Comparison of ENCODE assay signal across 8 mouse cellular contexts in the genomic region with DNA sequence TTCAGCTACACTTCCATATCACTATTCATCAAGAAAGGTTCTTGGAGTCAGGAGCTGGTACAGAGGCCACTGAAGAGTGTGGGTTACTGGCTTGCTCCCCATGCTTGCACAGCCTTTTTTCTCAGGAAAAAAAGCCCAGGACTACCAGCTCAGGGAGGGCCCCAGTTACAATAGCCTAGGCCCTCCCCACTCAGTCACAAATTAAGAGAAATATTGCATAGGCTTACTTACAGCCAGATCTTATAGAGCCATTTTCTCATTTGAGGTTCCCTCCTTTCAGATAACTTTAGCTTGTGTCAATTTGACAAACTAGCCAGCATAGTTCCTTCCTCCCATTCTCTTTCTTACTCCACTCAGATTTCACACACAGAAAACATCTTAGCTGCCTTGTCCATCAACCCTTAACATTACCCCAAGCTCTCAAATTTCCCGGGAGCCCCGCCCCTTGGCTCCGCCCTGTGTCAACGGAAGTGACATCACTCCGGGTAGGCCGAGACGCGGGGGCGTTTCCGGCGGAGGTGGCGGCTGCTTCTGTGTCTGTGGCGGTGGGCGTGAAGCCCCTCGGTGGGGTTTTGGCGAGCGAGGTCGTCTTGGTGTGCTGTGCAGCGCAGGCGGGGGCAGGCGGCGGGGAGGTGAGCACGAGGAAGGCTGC. TPM values are rescaled to one million over a fixed set of nuclear protein-coding genes. Genes with fewer than 3 reads are reported as not detected.
DNase-seq lines count a peak whose midpoint lies in the region; ATAC-seq and TF ChIP-seq lines count a peak whose summit lies in the region.

A gene (plus strand): TSS at position 473 of the 652 bp plus-strand sequence.

- H3K36me3 ChIP-seq in E14TG2a.4 (ENCODE audit: insufficient read depth, low read length), result peaks cover 20% of the 10 kb centered on the region
- H3K36me3 ChIP-seq in forebrain, embryonic 12.5 days (replicated peaks), result peaks cover 13% of the 10 kb centered on the region
- H3K36me3 ChIP-seq in heart, embryonic 16.5 days (ENCODE audit: control insufficient read depth, insufficient read depth), result peaks cover under 1% of the 10 kb centered on the region
- H3K36me3 ChIP-seq in liver, embryonic 13.5 days, result peaks cover 11% of the 10 kb centered on the region
- H3K36me3 ChIP-seq in stomach, embryonic 14.5 days (ENCODE audit: control insufficient read depth, insufficient read depth, low read length), result peaks cover 1% of the 10 kb centered on the region; the same call in 1 of the 2 replicates

- peak within 1 kb of the TSS; percentile 85 for H3K4me2 ChIP-seq in forebrain, embryonic 12.5 days
- H3K4me2 ChIP-seq in heart, embryonic 16.5 days (ENCODE audit: low read depth, low read length), result peak within 1 kb of the TSS; percentile 92
- peak within 1 kb of the TSS; percentile 86 for H3K4me2 ChIP-seq in liver, embryonic 13.5 days
- H3K4me2 ChIP-seq in stomach, embryonic 14.5 days (replicated peaks; ENCODE audit: low read depth, low read length), result peak within 1 kb of the TSS; percentile 80

- H3K9ac ChIP-seq in forebrain, embryonic 12.5 days, result peak within 1 kb of the TSS; percentile 94
- H3K9ac ChIP-seq in heart, embryonic 16.5 days (ENCODE audit: low read length), result peak within 1 kb of the TSS; percentile 93
- H3K9ac ChIP-seq in liver, embryonic 13.5 days, result peak within 1 kb of the TSS; percentile 89
- peak within 1 kb of the TSS; percentile 70 for H3K9ac ChIP-seq in stomach, embryonic 14.5 days (replicated peaks; ENCODE audit: low read depth, low read length)

- H3K27me3 ChIP-seq in E14TG2a.4 (ENCODE audit: insufficient read depth, low read length), result peaks cover 7% of the 10 kb centered on the region; the same call in 1 of the 2 replicates
- no peaks in the 10 kb centered on the region for H3K27me3 ChIP-seq in forebrain, embryonic 12.5 days
- no peaks in the 10 kb centered on the region for H3K27me3 ChIP-seq in heart, embryonic 16.5 days (ENCODE audit: control insufficient read depth, insufficient read depth, low read length)
- no peaks in the 10 kb centered on the region for H3K27me3 ChIP-seq in liver, embryonic 13.5 days
- H3K27me3 ChIP-seq in stomach, embryonic 14.5 days (ENCODE audit: control insufficient read depth, insufficient read depth, low read length), result no peaks in the 10 kb centered on the region

- H3K4me1 ChIP-seq in E14TG2a.4 (replicated peaks; ENCODE audit: low read depth, low read length), result peaks cover 24% of the 10 kb centered on the region
- peaks cover 12% of the 10 kb centered on the region for H3K4me1 ChIP-seq in forebrain, embryonic 12.5 days
- peaks cover 10% of the 10 kb centered on the region for H3K4me1 ChIP-seq in heart, embryonic 16.5 days (ENCODE audit: control insufficient read depth, insufficient read depth, low read length)
- peaks cover 22% of the 10 kb centered on the region for H3K4me1 ChIP-seq in liver, embryonic 13.5 days (replicated peaks)
- H3K4me1 ChIP-seq in stomach, embryonic 14.5 days (ENCODE audit: control insufficient read depth, insufficient read depth, low read length), result peaks cover 7% of the 10 kb centered on the region; the same call in 1 of the 2 replicates

- ATAC-seq in forebrain, embryonic 12.5 days (ENCODE audit: low FRiP score), result peak; percentile 95
- ATAC-seq in heart, embryonic 16.5 days (replicated peaks; ENCODE audit: extremely low read depth, insufficient read depth, low FRiP score), result peak; percentile 93
- peak; percentile 81 for ATAC-seq in liver, embryonic 13.5 days (ENCODE audit: low read depth)
- ATAC-seq in stomach, embryonic 14.5 days (ENCODE audit: insufficient number of reproducible peaks, insufficient read depth, low FRiP score, low read depth), result peak; percentile 93

- H3K27ac ChIP-seq in forebrain, embryonic 12.5 days, result peak within 1 kb of the TSS; percentile 79
- H3K27ac ChIP-seq in heart, embryonic 16.5 days (ENCODE audit: low read length), result peak within 1 kb of the TSS; percentile 84
- H3K27ac ChIP-seq in liver, embryonic 13.5 days, result peak within 1 kb of the TSS; percentile 87
- H3K27ac ChIP-seq in stomach, embryonic 14.5 days (ENCODE audit: low read length), result peak within 1 kb of the TSS; percentile 55

- no peak for TF ChIP-seq CTCF in E14TG2a.4 (conservative IDR thresholded peaks at IDR 0.05; ENCODE audit: low read length)

- peak; percentile 83 for DNase-seq in c-Kit-positive CD71-positive TER-119-positive erythroid progenitor cells, embryonic 14.5 days (ENCODE audit: low spot score)
- peak; percentile 93 to 94 for DNase-seq in kidney, postnatal 25 days
- peak; percentile 83 for DNase-seq in liver, embryonic 13.5 days
- peak; percentile 86 to 90 for DNase-seq in natural killer cell, adult 2 months (ENCODE audit: low spot score in 2 of 2)

- no peaks in the 10 kb centered on the region for H3K9me3 ChIP-seq in E14TG2a.4 (ENCODE audit: low read length)
- H3K9me3 ChIP-seq in forebrain, embryonic 12.5 days, result peaks cover 5% of the 10 kb centered on the region; the same call in 1 of the 2 replicates
- peaks cover 5% of the 10 kb centered on the region for H3K9me3 ChIP-seq in heart, embryonic 16.5 days (replicated peaks; ENCODE audit: control insufficient read depth, low read length)
- H3K9me3 ChIP-seq in liver, embryonic 13.5 days (replicated peaks), result no peaks in the 10 kb centered on the region; the same call in 1 of the 2 replicates
- H3K9me3 ChIP-seq in stomach, embryonic 14.5 days (ENCODE audit: control insufficient read depth, low read depth, low read length), result 0 out of 2 replicates have a peak, but pooled peaks cover 4% of the 10 kb centered on the region

- 0% methylated on average over 23 of the region's 23 CpGs for WGBS in forebrain, embryonic 12.5 days
- 0% methylated on average over 23 of the region's 23 CpGs for WGBS in heart, embryonic 16.5 days
- WGBS in liver, embryonic 13.5 days (ENCODE audit: insufficient replicate concordance), result under 1% methylated on average over 23 of the region's 23 CpGs
- 1% methylated on average over 21 of the region's 23 CpGs for WGBS in stomach, embryonic 14.5 days

- peak within 1 kb of the TSS; percentile 95 for H3K4me3 ChIP-seq in E14TG2a.4 (replicated peaks; ENCODE audit: low read length)
- peak within 1 kb of the TSS; percentile 96 for H3K4me3 ChIP-seq in forebrain, embryonic 12.5 days (replicated peaks)
- peak within 1 kb of the TSS; percentile 93 for H3K4me3 ChIP-seq in heart, embryonic 16.5 days (ENCODE audit: low read length)
- peak within 1 kb of the TSS; percentile 93 for H3K4me3 ChIP-seq in liver, embryonic 13.5 days (replicated peaks)
- H3K4me3 ChIP-seq in stomach, embryonic 14.5 days (ENCODE audit: low read depth, low read length), result peak within 1 kb of the TSS; percentile 61

RNA-seq across cellular contexts. Expression of the gene that starts here (rescaled TPM):
- 39.4 and 40.2 TPM in 2 replicates for polyA plus RNA-seq in forebrain, embryonic 12.5 days (2016; fragmentation: Nextera tagmentation; extraction: Ambion mirVana)
- 18.2 and 19.5 TPM in 2 replicates for polyA plus RNA-seq in heart, embryonic 16.5 days (2015; fragmentation: Nextera tagmentation; extraction: Ambion mirVana)
- polyA plus RNA-seq in liver, embryonic 13.5 days (2015; fragmentation: Nextera tagmentation; extraction: Ambion mirVana), result 16.7 and 18.4 TPM in 2 replicates
- 22.8 and 23.1 TPM in 2 replicates for polyA plus RNA-seq in stomach, embryonic 14.5 days (2014; fragmentation: Nextera tagmentation; extraction: Ambion mirVana)

Comparison
In these comparisons a context has a peak if more than half of its experiments do, and no peak if none do; other contexts are left out.
1. Peak in every context shown above with its lines: DNase-seq, ATAC-seq, H3K4me3 ChIP-seq and H3K27ac ChIP-seq.